Mouse (Mus musculus): ENCODE data around the gene Dct. TPM values are rescaled to one million over a fixed set of nuclear protein-coding genes. Genes with fewer than 3 reads are reported as not detected.

Dct gene
- 0.73 and 1.2 TPM in 2 replicates for polyA plus RNA-seq (2014; fragmentation: Nextera tagmentation; extraction: Ambion mirVana)

GRCm38 (mm10) chr14:118051975-118052630 lies at the start of gene Dct:
Gene Dct (minus strand): TSS chr14:118052244.
- no peak for ATAC-seq (replicated peaks; ENCODE audit: insufficient number of reproducible peaks, low FRiP score, low TSS enrichment)

GRCm38 (mm10) chr14:118101227-118101990 lies 49.4 kb upstream of the Dct start:
- Histone ChIP-seq H3K36me3 (ENCODE audit: control insufficient read depth, insufficient read depth, low read length) (no peaks in the 10 kb centered on the region), H3K27me3 (ENCODE audit: control insufficient read depth, insufficient read depth, low read length) (no peaks in the 10 kb centered on the region), H3K4me2 (no peak overlapping the region), H3K4me3 (ENCODE audit: low read depth, low read length) (no peak overlapping the region), H3K4me1 (ENCODE audit: control insufficient read depth, insufficient read depth, low read length) (no peaks in the 10 kb centered on the region), H3K27ac (ENCODE audit: low read depth, low read length) (no peak overlapping the region), H3K9me3 (replicated peaks; ENCODE audit: control insufficient read depth, low read length) (peaks cover 3% of the 10 kb centered on the region; the same call in 1 of the 2 replicates), H3K9ac (ENCODE audit: low read depth, low read length) (no peak overlapping the region)
- WGBS (ENCODE audit: insufficient replicate concordance) = 72% methylated on average over 14 of the region's 14 CpGs
- no peak for ATAC-seq (replicated peaks; ENCODE audit: insufficient number of reproducible peaks, low FRiP score, low TSS enrichment)

More at GRCm38 (mm10) chr14:118051975-118052630, at the start of gene Dct:
- Histone ChIP-seq H3K27me3 (ENCODE audit: control insufficient read depth, insufficient read depth, low read length) (peaks cover 3% of the 10 kb centered on the region), H3K4me1 (ENCODE audit: control insufficient read depth, insufficient read depth, low read length) (no peaks in the 10 kb centered on the region), H3K27ac (ENCODE audit: low read depth, low read length) (no peak within 1 kb of the TSS), H3K4me2 (no peak within 1 kb of the TSS), H3K4me3 (ENCODE audit: low read depth, low read length) (no peak within 1 kb of the TSS), H3K9ac (ENCODE audit: low read depth, low read length) (no peak within 1 kb of the TSS), H3K9me3 (replicated peaks; ENCODE audit: control insufficient read depth, low read length) (no peaks in the 10 kb centered on the region), H3K36me3 (ENCODE audit: control insufficient read depth, insufficient read depth, low read length) (no peaks in the 10 kb centered on the region)
- 71% methylated on average over 13 of the region's 13 CpGs for WGBS (ENCODE audit: insufficient replicate concordance)

- Histone ChIP-seq H3K4me3 (ENCODE audit: low read depth, low read length) (no peak overlapping the region), H3K4me2 (no peak overlapping the region), H3K27me3 (ENCODE audit: control insufficient read depth, insufficient read depth, low read length) (no peaks in the 10 kb centered on the region), H3K9me3 (replicated peaks; ENCODE audit: control insufficient read depth, low read length) (no peaks in the 10 kb centered on the region), H3K4me1 (ENCODE audit: control insufficient read depth, insufficient read depth, low read length) (no peaks in the 10 kb centered on the region), H3K27ac (ENCODE audit: low read depth, low read length) (no peak overlapping the region), H3K36me3 (ENCODE audit: control insufficient read depth, insufficient read depth, low read length) (no peaks in the 10 kb centered on the region), H3K9ac (ENCODE audit: low read depth, low read length) (no peak overlapping the region)
- WGBS (ENCODE audit: insufficient replicate concordance) = 62% methylated on average over 2 of the region's 2 CpGs
- no peak for ATAC-seq (replicated peaks; ENCODE audit: insufficient number of reproducible peaks, low FRiP score, low TSS enrichment)
Observed at GRCm38 (mm10) chr14:118098265-118098664, 46.2 kb upstream of the Dct start.

DNA sequence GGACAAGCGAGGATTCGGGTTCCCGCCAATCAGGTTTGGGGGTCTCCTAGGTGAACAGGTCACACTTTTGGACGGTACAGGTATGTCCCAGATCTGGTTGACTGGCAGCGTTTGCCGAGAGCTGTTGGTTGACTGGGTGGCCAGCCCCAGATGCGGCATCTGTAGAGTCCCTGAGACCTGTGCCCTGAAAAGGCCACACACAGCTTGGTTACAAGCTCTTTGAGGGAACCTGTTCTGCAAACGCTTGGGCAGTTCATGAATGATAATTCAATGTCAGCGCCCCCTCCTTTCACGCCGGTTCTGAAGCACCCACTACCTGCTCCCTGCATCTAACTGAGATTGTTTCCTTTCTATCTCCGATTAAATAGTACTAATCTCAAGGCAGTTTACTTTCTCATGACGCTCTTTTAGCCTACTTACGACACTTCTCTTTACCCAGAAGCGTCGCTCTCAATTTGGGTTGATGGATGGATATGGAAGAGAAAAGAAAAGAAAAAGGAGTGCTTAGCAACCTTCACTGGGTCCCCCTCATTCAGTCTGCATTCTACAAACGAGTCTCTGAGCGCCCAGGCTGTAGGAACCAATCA lies 37.9 kb upstream of the Dct start:
- WGBS (ENCODE audit: insufficient replicate concordance) = under 1% methylated on average over 18 of the region's 18 CpGs
- H3K9ac ChIP-seq (ENCODE audit: low read depth, low read length) = peak overlapping the region; percentile 67
- ATAC-seq (replicated peaks; ENCODE audit: insufficient number of reproducible peaks, low FRiP score, low TSS enrichment) = peak; percentile 51; the same call in 1 of the 2 replicates
- H3K4me2 ChIP-seq = peak overlapping the region; percentile 67
- H3K27me3 ChIP-seq (ENCODE audit: control insufficient read depth, insufficient read depth, low read length) = no peaks in the 10 kb centered on the region
- H3K36me3 ChIP-seq (ENCODE audit: control insufficient read depth, insufficient read depth, low read length) = no peaks in the 10 kb centered on the region
- H3K27ac ChIP-seq (ENCODE audit: low read depth, low read length) = no peak overlapping the region
- H3K4me3 ChIP-seq (ENCODE audit: low read depth, low read length) = peak overlapping the region; percentile 62
- no peaks in the 10 kb centered on the region for H3K4me1 ChIP-seq (ENCODE audit: control insufficient read depth, insufficient read depth, low read length)
- H3K9me3 ChIP-seq (replicated peaks; ENCODE audit: control insufficient read depth, low read length) = no peaks in the 10 kb centered on the region

- Histone ChIP-seq H3K9ac (ENCODE audit: low read depth, low read length) (peak overlapping the region; percentile 67), H3K36me3 (ENCODE audit: control insufficient read depth, insufficient read depth, low read length) (no peaks in the 10 kb centered on the region), H3K4me2 (peak overlapping the region; percentile 67), H3K4me3 (ENCODE audit: low read depth, low read length) (peak overlapping the region; percentile 62), H3K27ac (ENCODE audit: low read depth, low read length) (no peak overlapping the region), H3K9me3 (replicated peaks; ENCODE audit: control insufficient read depth, low read length) (no peaks in the 10 kb centered on the region), H3K4me1 (ENCODE audit: control insufficient read depth, insufficient read depth, low read length) (no peaks in the 10 kb centered on the region), H3K27me3 (ENCODE audit: control insufficient read depth, insufficient read depth, low read length) (no peaks in the 10 kb centered on the region)
- ATAC-seq (replicated peaks; ENCODE audit: insufficient number of reproducible peaks, low FRiP score, low TSS enrichment) = peak; percentile 86
- WGBS (ENCODE audit: insufficient replicate concordance) = under 1% methylated on average over 44 of the region's 44 CpGs
Observed at GRCm38 (mm10) chr14:118089215-118089805, 37.3 kb upstream of the Dct start.

- H3K27me3 ChIP-seq (ENCODE audit: control insufficient read depth, insufficient read depth, low read length) = no peaks in the 10 kb centered on the region
- peak overlapping the region; percentile 67 for H3K9ac ChIP-seq (ENCODE audit: low read depth, low read length)
- H3K4me3 ChIP-seq (ENCODE audit: low read depth, low read length) = peak overlapping the region; percentile 62
- ATAC-seq (replicated peaks; ENCODE audit: insufficient number of reproducible peaks, low FRiP score, low TSS enrichment) = no peak; the same call in 1 of the 2 replicates
- peak overlapping the region; percentile 67 for H3K4me2 ChIP-seq
- no peak overlapping the region for H3K27ac ChIP-seq (ENCODE audit: low read depth, low read length)
- no peaks in the 10 kb centered on the region for H3K4me1 ChIP-seq (ENCODE audit: control insufficient read depth, insufficient read depth, low read length)
- WGBS (ENCODE audit: insufficient replicate concordance) = 16% methylated on average over 22 of the region's 22 CpGs
- H3K9me3 ChIP-seq (replicated peaks; ENCODE audit: control insufficient read depth, low read length) = no peaks in the 10 kb centered on the region
- H3K36me3 ChIP-seq (ENCODE audit: control insufficient read depth, insufficient read depth, low read length) = no peaks in the 10 kb centered on the region
Observed at GRCm38 (mm10) chr14:118088437-118089207, 36.6 kb upstream of the Dct start.

- H3K27ac ChIP-seq (ENCODE audit: low read depth, low read length) = no peak overlapping the region
- H3K4me1 ChIP-seq (ENCODE audit: control insufficient read depth, insufficient read depth, low read length) = no peaks in the 10 kb centered on the region
- no peak for ATAC-seq (replicated peaks; ENCODE audit: insufficient number of reproducible peaks, low FRiP score, low TSS enrichment)
- no peak overlapping the region for H3K4me2 ChIP-seq
- no peaks in the 10 kb centered on the region for H3K27me3 ChIP-seq (ENCODE audit: control insufficient read depth, insufficient read depth, low read length)
- H3K36me3 ChIP-seq (ENCODE audit: control insufficient read depth, insufficient read depth, low read length) = no peaks in the 10 kb centered on the region
- no peak overlapping the region for H3K4me3 ChIP-seq (ENCODE audit: low read depth, low read length)
- 46% methylated on average over 5 of the region's 5 CpGs for WGBS (ENCODE audit: insufficient replicate concordance)
- no peaks in the 10 kb centered on the region for H3K9me3 ChIP-seq (replicated peaks; ENCODE audit: control insufficient read depth, low read length)
- no peak overlapping the region for H3K9ac ChIP-seq (ENCODE audit: low read depth, low read length)
Observed at GRCm38 (mm10) chr14:118086271-118087035, 34.4 kb upstream of the Dct start.
